Mouse (Mus musculus) cerebellum, adult 2 months (tissue): ENCODE measurements around the gene Ubap2.

Source experiments
- CTCF ChIP-seq: fragments of 200-500 bp; IDR thresholded peaks from 2 replicates; pipeline ENCODE4 v1.5.1; 2011; ENCODE audit warnings: low read depth, mild to moderate bottlenecking, control low read depth, low read length, moderate library complexity, borderline replicate concordance; ENCODE audit not compliant: insufficient read depth
- POLR2A ChIP-seq: fragments of 200-500 bp; IDR thresholded peaks from 2 replicates; pipeline ENCODE4 v1.6.1; 2011; ENCODE audit warnings: low read length, control low read depth, borderline replicate concordance; ENCODE audit not compliant: insufficient read depth

DNA sequence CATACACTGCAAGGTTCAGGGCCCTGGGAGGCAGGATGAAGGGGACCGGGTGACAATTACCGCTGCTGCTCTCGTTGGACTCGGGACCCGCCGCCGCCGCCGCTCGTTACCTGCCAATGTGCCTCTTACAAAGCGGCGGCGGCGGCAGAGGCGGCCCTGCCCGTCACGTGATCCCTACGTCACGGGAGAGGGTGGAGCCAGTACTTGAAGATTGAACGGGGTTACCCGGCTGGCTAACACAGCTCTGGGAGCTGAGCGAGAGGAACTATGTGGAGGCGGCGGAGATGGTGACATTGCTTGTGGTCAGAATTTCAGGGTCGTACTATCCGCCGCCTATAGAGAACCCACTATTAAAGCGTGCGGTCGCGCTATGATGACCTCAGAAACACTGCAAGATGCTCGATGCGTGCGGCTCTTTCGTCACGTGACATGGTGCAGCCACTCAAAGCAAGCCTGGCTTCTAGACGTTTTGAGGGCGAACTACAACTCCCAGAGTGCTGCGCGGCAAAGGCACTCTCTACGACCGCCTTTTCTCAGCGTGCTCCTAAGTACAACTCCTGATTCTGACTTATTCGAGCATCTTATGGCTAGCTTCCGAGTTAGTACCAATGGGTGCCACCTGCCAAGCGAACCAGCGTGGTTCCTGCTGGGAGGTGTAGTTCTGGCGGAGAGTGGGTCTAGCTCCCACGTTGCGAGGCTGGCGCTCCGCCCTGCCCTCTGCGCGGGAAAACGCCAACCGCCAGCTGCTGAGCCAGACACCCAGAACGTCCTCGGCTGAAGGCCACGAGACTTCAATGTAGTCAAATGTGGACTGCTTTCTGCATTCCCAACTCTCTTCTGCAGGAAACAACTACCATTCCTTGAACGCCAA is at the start of gene Ubap2:
- peak; percentile 63 for TF ChIP-seq POLR2A
- TF ChIP-seq CTCF, result no peak
